Mouse (Mus musculus): Measurements from ENCODE around the gene Zfp787. TPM values are rescaled to one million over a fixed set of nuclear protein-coding genes. Genes with fewer than 3 reads are reported as not detected.

The Zfp787 gene
- 22.2 and 22.5 TPM in 2 replicates for polyA plus RNA-seq (2015; fragmentation: Nextera tagmentation; extraction: Ambion mirVana)

GRCm38 (mm10) chr7:6155901-6156411, at the start of gene Zfp787:
Gene Zfp787 (minus strand): TSS chr7:6155997.
- no peaks in the 10 kb centered on the region for H3K9me3 ChIP-seq (replicated peaks; ENCODE audit: control insufficient read depth, low read length)
- peak within 1 kb of the TSS; percentile 96 for H3K27ac ChIP-seq (ENCODE audit: low read length)
- H3K9ac ChIP-seq (ENCODE audit: low read length): peak within 1 kb of the TSS; percentile 94
- ATAC-seq (replicated peaks; ENCODE audit: extremely low read depth, insufficient read depth, low FRiP score): peak; percentile 93
- no peaks in the 10 kb centered on the region for H3K36me3 ChIP-seq (ENCODE audit: control insufficient read depth, insufficient read depth)
- peak within 1 kb of the TSS; percentile 74 for H3K4me3 ChIP-seq (ENCODE audit: low read length)
- H3K4me2 ChIP-seq (ENCODE audit: low read depth, low read length): peak within 1 kb of the TSS; percentile 79
- peaks cover 47% of the 10 kb centered on the region for H3K4me1 ChIP-seq (ENCODE audit: control insufficient read depth, insufficient read depth, low read length)
- WGBS: under 1% methylated on average over 54 of the region's 54 CpGs
- H3K27me3 ChIP-seq (ENCODE audit: control insufficient read depth, insufficient read depth, low read length): no peaks in the 10 kb centered on the region

GRCm38 (mm10) chr7:6204200-6204599, 48.4 kb upstream of the Zfp787 start:
- no peak overlapping the region for H3K4me2 ChIP-seq (ENCODE audit: low read depth, low read length)
- H3K9ac ChIP-seq (ENCODE audit: low read length): no peak overlapping the region
- no peak overlapping the region for H3K27ac ChIP-seq (ENCODE audit: low read length)
- WGBS: 69% methylated on average over 3 of the region's 3 CpGs
- H3K36me3 ChIP-seq (ENCODE audit: control insufficient read depth, insufficient read depth): no peaks in the 10 kb centered on the region
- H3K4me1 ChIP-seq (ENCODE audit: control insufficient read depth, insufficient read depth, low read length): no peaks in the 10 kb centered on the region
- ATAC-seq (replicated peaks; ENCODE audit: extremely low read depth, insufficient read depth, low FRiP score): no peak
- H3K4me3 ChIP-seq (ENCODE audit: low read length): no peak overlapping the region
- H3K27me3 ChIP-seq (ENCODE audit: control insufficient read depth, insufficient read depth, low read length): no peaks in the 10 kb centered on the region
- H3K9me3 ChIP-seq (replicated peaks; ENCODE audit: control insufficient read depth, low read length): no peaks in the 10 kb centered on the region

- no peak within 1 kb of the TSS for H3K4me3 ChIP-seq (ENCODE audit: low read length)
- no peaks in the 10 kb centered on the region for H3K9me3 ChIP-seq (replicated peaks; ENCODE audit: control insufficient read depth, low read length)
- no peak within 1 kb of the TSS for H3K4me2 ChIP-seq (ENCODE audit: low read depth, low read length)
- H3K36me3 ChIP-seq (ENCODE audit: control insufficient read depth, insufficient read depth): no peaks in the 10 kb centered on the region
- no peak within 1 kb of the TSS for H3K9ac ChIP-seq (ENCODE audit: low read length)
- H3K27ac ChIP-seq (ENCODE audit: low read length): no peak within 1 kb of the TSS
- WGBS: 46% methylated on average over 3 of the region's 3 CpGs
- no peak for ATAC-seq (replicated peaks; ENCODE audit: extremely low read depth, insufficient read depth, low FRiP score)
- no peaks in the 10 kb centered on the region for H3K4me1 ChIP-seq (ENCODE audit: control insufficient read depth, insufficient read depth, low read length)
- H3K27me3 ChIP-seq (ENCODE audit: control insufficient read depth, insufficient read depth, low read length): 0 out of 2 replicates have a peak, but pooled peaks cover 2% of the 10 kb centered on the region
These were observed 41.0 kb upstream of the Zfp787 start, which contains the start of gene Galp for GRCm38 (mm10) chr7:6196790-6197189. Gene Galp (plus strand): TSS chr7:6197090.

- Histone ChIP-seq H3K27ac (ENCODE audit: low read length) (no peak overlapping the region), H3K9me3 (replicated peaks; ENCODE audit: control insufficient read depth, low read length) (no peaks in the 10 kb centered on the region), H3K9ac (ENCODE audit: low read length) (no peak overlapping the region), H3K4me3 (ENCODE audit: low read length) (no peak overlapping the region), H3K4me2 (ENCODE audit: low read depth, low read length) (no peak overlapping the region), H3K36me3 (ENCODE audit: control insufficient read depth, insufficient read depth) (no peaks in the 10 kb centered on the region), H3K27me3 (ENCODE audit: control insufficient read depth, insufficient read depth, low read length) (0 out of 2 replicates have a peak, but pooled peaks cover 2% of the 10 kb centered on the region), H3K4me1 (ENCODE audit: control insufficient read depth, insufficient read depth, low read length) (no peaks in the 10 kb centered on the region)
- 30% methylated on average over 2 of the region's 2 CpGs for WGBS
- ATAC-seq (replicated peaks; ENCODE audit: extremely low read depth, insufficient read depth, low FRiP score): no peak
These were observed 40.0 kb upstream of the Zfp787 start for GRCm38 (mm10) chr7:6195777-6196176.

- ATAC-seq (replicated peaks; ENCODE audit: extremely low read depth, insufficient read depth, low FRiP score): 0 out of 2 replicates have a peak, but pooled peaks have one; percentile 34
- no peak overlapping the region for H3K27ac ChIP-seq (ENCODE audit: low read length)
- H3K27me3 ChIP-seq (ENCODE audit: control insufficient read depth, insufficient read depth, low read length): 0 out of 2 replicates have a peak, but pooled peaks cover 2% of the 10 kb centered on the region
- 15% methylated on average over 5 of the region's 5 CpGs for WGBS
- H3K4me2 ChIP-seq (ENCODE audit: low read depth, low read length): no peak overlapping the region
- H3K9me3 ChIP-seq (replicated peaks; ENCODE audit: control insufficient read depth, low read length): no peaks in the 10 kb centered on the region
- H3K4me3 ChIP-seq (ENCODE audit: low read length): no peak overlapping the region
- H3K9ac ChIP-seq (ENCODE audit: low read length): no peak overlapping the region
- no peaks in the 10 kb centered on the region for H3K4me1 ChIP-seq (ENCODE audit: control insufficient read depth, insufficient read depth, low read length)
- peaks cover 8% of the 10 kb centered on the region for H3K36me3 ChIP-seq (ENCODE audit: control insufficient read depth, insufficient read depth)
These were observed 38.3 kb upstream of the Zfp787 start for GRCm38 (mm10) chr7:6194129-6194528.

- Histone ChIP-seq H3K4me1 (ENCODE audit: control insufficient read depth, insufficient read depth, low read length) (no peaks in the 10 kb centered on the region), H3K27me3 (ENCODE audit: control insufficient read depth, insufficient read depth, low read length) (no peaks in the 10 kb centered on the region), H3K27ac (ENCODE audit: low read length) (no peak overlapping the region), H3K4me2 (ENCODE audit: low read depth, low read length) (no peak overlapping the region), H3K36me3 (ENCODE audit: control insufficient read depth, insufficient read depth) (peaks cover 28% of the 10 kb centered on the region), H3K4me3 (ENCODE audit: low read length) (no peak overlapping the region), H3K9ac (ENCODE audit: low read length) (no peak overlapping the region), H3K9me3 (replicated peaks; ENCODE audit: control insufficient read depth, low read length) (no peaks in the 10 kb centered on the region)
- 0 out of 2 replicates have a peak, but pooled peaks have one; percentile 32 for ATAC-seq (replicated peaks; ENCODE audit: extremely low read depth, insufficient read depth, low FRiP score)
- WGBS: 29% methylated on average over 3 of the region's 3 CpGs
These were observed 35.6 kb upstream of the Zfp787 start for GRCm38 (mm10) chr7:6191376-6191775.

DNA sequence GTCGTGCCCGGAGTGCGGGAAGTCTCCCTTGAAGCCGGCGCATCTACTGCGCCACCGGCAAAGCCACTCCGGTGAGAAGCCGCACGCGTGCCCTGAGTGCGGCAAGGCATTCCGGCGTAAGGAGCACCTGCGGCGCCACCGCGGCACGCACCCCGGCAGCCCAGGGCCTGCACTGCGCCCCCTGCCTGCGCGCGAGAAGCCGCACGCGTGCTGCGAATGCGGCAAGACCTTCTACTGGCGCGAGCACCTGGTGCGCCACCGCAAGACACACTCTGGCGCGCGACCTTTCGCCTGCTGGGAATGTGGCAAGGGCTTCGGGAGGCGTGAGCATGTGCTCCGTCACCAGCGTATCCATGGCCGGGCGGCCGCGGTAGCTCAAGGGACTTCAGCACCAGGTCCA, 33.7 kb upstream of the Zfp787 start:
- Histone ChIP-seq H3K4me1 (ENCODE audit: control insufficient read depth, insufficient read depth, low read length) (0 out of 2 replicates have a peak, but pooled peaks cover 4% of the 10 kb centered on the region), H3K27ac (ENCODE audit: low read length) (no peak overlapping the region), H3K4me2 (ENCODE audit: low read depth, low read length) (no peak overlapping the region), H3K9ac (ENCODE audit: low read length) (no peak overlapping the region), H3K4me3 (ENCODE audit: low read length) (no peak overlapping the region), H3K9me3 (replicated peaks; ENCODE audit: control insufficient read depth, low read length) (no peaks in the 10 kb centered on the region), H3K27me3 (ENCODE audit: control insufficient read depth, insufficient read depth, low read length) (no peaks in the 10 kb centered on the region), H3K36me3 (ENCODE audit: control insufficient read depth, insufficient read depth) (peaks cover 31% of the 10 kb centered on the region)
- WGBS: 44% methylated on average over 45 of the region's 45 CpGs
- ATAC-seq (replicated peaks; ENCODE audit: extremely low read depth, insufficient read depth, low FRiP score): 0 out of 2 replicates have a peak, but pooled peaks have one; percentile 16

DNA sequence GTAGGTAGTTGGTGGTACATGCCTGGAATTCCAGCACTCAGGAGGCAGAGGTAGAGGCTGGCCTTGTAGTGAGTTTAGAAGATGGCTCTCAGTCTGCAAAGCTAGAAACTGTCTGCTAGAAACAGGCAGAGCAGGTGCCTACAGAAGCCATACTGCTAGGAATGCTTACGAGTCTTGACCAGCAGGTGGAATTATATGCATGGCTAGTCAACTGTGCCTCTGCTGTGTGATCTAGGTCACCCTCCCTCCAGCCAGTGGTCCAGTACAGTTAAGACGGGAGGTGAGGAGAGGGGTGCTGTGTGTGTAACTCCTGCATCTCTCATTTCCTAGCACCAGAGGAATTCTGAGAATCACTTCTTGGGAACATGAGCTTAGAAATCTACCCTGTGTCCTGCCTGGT, 31.0 kb upstream of the Zfp787 start:
- Histone ChIP-seq H3K4me3 (ENCODE audit: low read length) (no peak overlapping the region), H3K36me3 (ENCODE audit: control insufficient read depth, insufficient read depth) (peaks cover 31% of the 10 kb centered on the region), H3K27ac (ENCODE audit: low read length) (no peak overlapping the region), H3K9me3 (replicated peaks; ENCODE audit: control insufficient read depth, low read length) (no peaks in the 10 kb centered on the region), H3K4me2 (ENCODE audit: low read depth, low read length) (no peak overlapping the region), H3K27me3 (ENCODE audit: control insufficient read depth, insufficient read depth, low read length) (no peaks in the 10 kb centered on the region), H3K9ac (ENCODE audit: low read length) (no peak overlapping the region), H3K4me1 (ENCODE audit: control insufficient read depth, insufficient read depth, low read length) (peaks cover 12% of the 10 kb centered on the region; the same call in 1 of the 2 replicates)
- ATAC-seq (replicated peaks; ENCODE audit: extremely low read depth, insufficient read depth, low FRiP score): no peak
- WGBS: 88% methylated on average over 2 of the region's 2 CpGs

GRCm38 (mm10) chr7:6186176-6186575, 30.4 kb upstream of the Zfp787 start:
- no peaks in the 10 kb centered on the region for H3K9me3 ChIP-seq (replicated peaks; ENCODE audit: control insufficient read depth, low read length)
- no peaks in the 10 kb centered on the region for H3K27me3 ChIP-seq (ENCODE audit: control insufficient read depth, insufficient read depth, low read length)
- WGBS: 91% methylated on average over 2 of the region's 2 CpGs
- no peak for ATAC-seq (replicated peaks; ENCODE audit: extremely low read depth, insufficient read depth, low FRiP score)
- no peak overlapping the region for H3K9ac ChIP-seq (ENCODE audit: low read length)
- no peak overlapping the region for H3K27ac ChIP-seq (ENCODE audit: low read length)
- no peak overlapping the region for H3K4me3 ChIP-seq (ENCODE audit: low read length)
- H3K4me1 ChIP-seq (ENCODE audit: control insufficient read depth, insufficient read depth, low read length): peaks cover 12% of the 10 kb centered on the region; the same call in 1 of the 2 replicates
- H3K36me3 ChIP-seq (ENCODE audit: control insufficient read depth, insufficient read depth): peaks cover 31% of the 10 kb centered on the region
- H3K4me2 ChIP-seq (ENCODE audit: low read depth, low read length): no peak overlapping the region
